Mouse (Mus musculus) brain, adult 2 months (tissue): Measurements from ENCODE around the gene Ofcc1.

Experiments used
- DNase-seq: peaks from one replicate; pipeline ENCODE4 v3.0.0; 2011; ENCODE audit warnings: low read depth, low spot score

The Ofcc1 gene

DNA sequence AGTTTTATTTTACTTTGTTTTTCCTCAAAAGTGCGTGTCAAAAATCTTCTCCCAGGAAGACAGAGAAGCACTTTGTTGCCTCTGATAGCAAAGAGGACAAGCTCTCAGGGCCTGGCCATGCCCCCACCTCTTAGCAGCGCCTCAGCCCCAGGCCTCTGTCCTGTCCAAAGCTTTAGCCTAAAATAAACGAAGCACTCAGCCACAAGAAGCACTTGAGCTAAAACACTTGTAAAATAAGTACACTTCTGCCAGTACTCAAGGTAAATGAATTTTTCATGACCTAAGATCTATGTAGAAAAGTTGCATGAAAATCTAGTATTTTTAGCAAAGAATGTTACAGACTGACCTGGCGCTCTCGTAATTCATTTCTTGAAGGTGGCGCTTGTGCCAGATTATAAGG lies 117.4 kb downstream of the Ofcc1 start:
- no peak for DNase-seq

DNA sequence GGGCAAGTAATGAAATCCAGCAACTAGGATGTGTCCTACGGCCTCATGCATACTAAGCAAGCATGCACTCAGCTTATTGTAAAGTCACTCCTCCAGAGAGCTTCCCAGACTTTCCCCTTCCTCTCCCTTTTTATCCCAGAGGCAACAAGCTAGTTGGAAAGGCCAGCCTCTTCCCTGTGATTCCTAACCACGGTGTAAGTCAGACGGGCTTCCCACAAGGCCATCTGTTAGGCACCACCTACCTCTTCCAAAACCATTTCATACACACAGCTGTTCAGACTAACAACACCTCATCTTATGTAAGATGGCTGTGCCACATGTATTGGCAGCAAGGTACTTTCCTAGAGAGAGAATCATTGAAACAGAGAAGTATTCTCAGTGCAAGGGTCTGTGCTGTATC lies 124.9 kb downstream of the Ofcc1 start:
- DNase-seq, result peak; percentile 83

DNA sequence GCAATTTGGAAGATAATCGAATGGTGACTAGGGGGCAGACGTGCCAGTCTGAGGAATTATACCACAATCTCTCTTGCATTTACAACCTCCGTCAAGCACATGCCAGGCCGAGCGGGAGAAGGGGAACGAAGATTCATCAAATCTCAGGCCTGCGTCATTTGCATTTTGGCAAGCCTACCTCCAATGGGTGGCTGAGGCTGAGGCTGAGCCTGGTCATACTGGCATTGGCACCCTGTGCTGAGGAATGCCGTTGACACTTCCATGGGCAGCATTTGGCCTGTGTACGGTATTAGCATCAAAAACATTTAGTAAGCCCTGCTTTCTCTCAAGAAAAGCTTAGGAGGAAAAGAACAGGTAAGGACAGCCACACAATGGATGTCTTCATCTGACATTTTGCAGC lies 152.9 kb downstream of the Ofcc1 start:
- DNase-seq, result no peak

DNA sequence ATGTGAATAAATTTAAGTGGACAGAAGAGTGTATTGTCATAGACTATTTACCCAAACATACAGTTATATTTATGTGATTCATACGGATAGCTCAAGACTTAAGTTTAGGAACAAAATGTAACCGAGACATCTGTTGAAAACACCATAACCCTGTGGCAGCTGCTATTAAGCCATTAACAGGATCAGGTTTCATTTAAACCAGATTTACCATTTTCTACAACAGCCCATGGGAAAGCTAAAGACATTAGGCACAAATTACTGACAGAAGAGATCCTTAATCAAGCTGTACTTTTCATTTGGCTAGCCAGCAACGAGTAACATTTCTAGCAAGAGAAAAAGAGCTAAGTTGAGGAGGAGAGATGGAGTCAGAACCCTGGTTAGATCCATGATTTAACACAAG lies 179.5 kb downstream of the Ofcc1 start:
- no peak for DNase-seq

DNA sequence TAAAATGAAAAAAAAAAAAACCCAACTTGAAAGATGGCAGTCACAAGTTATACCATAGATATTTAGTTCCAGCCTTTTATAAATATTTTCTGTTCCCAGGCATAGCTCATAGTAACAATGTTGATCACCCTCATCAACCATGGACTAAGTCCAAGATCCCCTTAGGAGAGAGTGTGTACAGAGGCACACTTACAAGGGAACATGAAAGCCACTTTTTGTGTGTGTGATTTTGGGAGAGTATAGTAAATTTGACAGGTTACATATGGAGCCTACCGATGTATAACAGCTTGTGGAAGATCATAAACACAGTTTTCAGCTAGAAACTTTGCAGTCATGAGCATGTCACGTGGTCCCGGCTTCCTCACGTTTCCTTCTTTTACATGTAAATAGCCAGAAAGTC lies 189.5 kb downstream of the Ofcc1 start:
- DNase-seq, result no peak

DNA sequence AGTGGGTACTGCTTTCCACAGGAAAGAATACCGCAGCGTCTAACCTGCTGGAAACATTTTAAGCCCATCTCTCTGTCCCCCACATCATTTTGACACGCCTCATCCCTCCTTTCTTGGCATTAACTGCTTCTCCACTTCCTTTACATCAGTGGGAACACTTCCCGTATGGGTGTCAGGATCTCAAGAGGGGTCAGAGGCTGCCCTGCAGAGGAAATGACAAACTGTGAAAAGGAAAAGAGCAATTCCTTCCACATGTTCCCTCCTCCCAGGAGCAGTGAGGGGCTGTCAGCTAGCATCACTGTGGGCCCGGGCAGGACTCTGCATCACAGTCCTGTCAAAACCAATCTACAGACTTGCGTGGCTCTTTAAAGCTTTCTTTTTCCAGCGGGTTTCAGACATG lies 193.4 kb downstream of the Ofcc1 start:
- DNase-seq, result no peak

DNA sequence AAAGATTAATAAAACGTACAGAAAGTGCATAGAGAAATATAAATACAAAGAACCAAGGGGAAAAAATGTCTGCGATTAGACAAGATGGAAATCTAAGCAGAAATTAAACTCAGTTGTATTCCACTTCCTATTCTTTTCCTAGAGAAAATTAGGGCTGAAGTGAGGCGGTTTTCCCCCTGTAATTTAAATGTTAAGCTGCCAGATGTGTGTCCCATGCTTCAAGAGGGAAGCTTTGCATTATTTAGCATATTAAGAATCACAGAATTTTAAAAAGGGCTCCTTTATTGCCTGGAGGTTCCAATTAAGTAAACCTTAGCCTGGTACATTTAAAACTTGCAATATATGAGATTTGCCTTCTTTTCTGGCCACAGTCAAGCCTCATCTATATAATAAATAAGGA lies 205.8 kb downstream of the Ofcc1 start:
- no peak for DNase-seq

DNA sequence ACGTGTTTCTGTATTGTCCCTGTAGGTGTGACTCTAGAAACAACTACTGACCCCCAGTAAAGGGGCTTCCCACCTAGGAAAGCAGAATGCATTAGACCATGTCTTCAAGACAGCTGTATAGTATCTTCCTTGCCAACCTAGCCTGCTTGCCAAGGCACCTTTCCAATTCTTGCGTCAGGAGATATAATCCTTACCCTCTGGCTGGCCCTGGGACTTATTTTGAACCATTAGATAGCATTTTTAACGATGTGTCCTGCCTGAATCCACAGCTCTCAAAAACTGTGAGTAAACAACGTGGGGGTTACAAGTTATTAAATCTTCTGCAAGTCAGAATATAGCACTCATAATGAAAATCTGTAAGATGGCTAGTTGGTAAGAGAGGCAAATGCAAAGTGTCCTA lies 221.3 kb downstream of the Ofcc1 start:
- DNase-seq, result no peak

DNA sequence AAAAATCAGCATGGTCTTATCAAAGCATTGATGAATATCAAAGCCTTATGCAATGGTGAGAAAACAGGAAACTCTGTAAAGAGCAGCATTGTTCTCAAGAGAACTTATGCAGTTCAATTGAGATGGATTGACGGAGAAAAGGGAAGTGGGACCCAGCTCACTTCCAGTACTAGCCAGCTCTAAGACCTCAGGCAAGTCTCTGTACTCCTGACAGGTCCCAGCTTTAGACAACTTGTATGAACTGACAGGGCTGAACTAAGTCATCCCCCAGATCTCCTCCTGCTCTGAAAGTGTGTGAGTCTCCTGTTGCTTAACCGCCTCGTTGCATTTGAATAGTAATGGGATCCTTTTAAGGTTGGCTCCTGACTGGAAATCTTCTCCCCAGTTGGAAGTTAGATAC lies 225.2 kb downstream of the Ofcc1 start:
- no peak for DNase-seq

DNA sequence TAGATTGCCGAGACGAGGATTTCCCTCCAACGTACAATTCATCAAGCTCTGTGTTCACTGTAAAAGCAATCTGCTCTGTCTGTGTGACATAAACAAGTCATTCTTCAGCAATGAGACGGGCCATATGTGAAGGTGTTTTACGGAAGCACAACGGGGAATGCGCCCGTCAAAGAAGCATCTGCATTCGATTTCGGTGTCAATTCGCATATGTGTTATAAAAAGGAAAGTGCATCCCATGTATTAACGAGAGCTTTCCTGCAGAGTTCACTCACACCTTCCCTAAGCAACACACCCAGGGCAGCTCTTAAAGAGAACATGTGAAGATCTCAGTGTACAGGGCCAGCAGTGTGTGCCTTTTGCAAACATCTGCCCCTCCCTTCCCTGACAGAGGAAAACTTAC lies 225.6 kb downstream of the Ofcc1 start:
- DNase-seq, result no peak

DNA sequence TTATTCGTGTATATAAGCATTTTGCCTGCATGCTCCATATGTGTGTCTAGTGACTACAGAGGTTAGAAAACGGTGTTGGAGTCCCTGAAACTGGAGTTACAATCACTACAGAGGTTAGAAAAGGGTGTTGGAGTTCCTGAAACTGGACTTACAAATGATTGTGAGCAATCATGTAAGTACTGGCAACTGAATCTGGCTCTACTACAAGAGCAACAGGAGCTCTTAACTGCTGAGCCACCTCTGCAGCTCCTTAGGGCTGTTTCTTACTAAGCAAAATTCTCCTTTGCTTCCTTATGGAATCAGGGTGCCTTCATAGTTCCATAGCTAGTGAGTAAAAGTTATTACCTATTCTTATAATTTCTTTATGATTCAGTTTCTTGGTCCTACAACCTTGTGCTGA lies 237.4 kb downstream of the Ofcc1 start:
- DNase-seq, result no peak

DNA sequence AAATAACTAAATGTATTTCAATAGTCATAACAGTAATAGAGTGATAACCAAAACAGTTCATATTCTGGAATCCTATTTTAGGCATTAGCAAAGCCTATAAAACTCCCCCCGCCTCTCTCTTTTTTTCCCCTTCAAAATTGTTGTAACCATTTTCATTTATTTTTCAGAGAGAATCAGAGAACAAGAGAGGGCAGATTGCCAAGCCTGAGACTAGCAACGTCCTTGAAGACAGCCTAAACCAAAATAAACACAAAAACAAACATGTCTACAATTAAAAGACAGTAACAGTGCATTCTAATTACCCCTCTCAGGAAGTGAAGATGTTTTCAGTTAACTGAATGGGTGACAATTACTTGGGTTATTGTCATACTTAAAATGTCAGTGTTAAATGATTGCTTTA lies 248.9 kb downstream of the Ofcc1 start:
- DNase-seq, result peak; percentile 7

DNA sequence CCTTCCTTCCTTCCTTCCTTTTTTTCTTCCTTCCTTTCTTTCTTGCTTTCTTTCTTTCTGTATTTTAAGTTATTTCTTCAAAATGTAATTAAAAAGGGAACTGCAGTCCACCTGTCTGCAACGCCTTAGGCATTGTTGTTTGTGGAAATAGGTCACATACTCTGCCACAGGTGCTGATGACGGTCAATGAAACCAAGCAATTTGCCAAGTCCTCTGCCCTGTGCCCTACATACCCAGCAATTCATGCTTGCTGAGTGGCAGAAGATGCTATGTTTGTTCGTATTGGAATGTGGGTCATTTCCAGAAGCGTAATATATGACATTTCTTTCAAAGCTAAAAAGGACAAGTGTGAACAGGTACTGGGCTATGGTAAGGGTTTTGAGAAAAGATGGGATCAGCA lies 285.0 kb downstream of the Ofcc1 start:
- peak; percentile 61 for DNase-seq

DNA sequence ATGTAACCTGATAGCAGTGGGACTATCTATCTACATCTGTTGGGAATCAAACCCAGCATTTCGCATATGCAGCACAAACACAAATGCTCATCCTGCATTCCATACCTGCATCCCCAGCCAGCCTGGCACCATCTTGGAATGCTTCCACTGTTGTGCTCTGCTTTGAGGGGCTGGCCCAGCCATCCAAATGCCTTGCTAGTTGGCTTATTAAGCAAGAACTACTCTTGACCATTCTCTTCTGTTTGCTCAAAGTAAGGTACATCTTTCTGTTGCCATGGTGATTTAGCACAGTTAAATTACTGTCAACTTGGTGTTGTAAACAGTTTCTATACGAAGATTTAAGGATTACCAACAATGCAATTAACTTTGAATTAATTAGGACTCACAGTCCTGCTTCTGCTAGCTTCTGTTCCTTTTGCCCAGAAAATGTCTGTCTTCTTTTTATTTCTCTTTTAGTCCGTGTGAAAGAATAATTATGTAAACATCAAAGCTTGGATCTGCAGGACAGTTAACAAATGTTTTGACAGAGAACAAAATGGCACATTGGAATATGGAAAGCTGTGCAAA lies 286.3 kb downstream of the Ofcc1 start:
- DNase-seq, result peak; percentile 11

DNA sequence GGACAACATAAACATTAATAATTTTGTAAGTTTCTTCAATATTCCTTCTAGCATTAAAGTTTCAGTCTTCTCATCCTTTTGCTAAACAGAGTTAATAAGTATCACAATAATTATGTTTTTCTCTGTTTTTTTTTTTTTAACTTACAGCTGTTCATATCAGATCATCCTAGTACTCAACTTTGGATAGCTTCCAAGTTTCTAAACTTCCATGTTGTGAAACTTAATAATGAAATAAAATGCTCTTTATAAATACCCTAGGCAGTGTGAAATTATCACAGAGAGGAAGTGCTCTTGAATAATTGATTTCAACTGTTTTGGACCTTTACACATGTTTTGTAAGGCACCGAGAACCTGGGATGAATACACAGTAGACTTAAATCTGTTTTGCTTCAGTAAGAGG lies 291.2 kb downstream of the Ofcc1 start:
- no peak for DNase-seq

DNA sequence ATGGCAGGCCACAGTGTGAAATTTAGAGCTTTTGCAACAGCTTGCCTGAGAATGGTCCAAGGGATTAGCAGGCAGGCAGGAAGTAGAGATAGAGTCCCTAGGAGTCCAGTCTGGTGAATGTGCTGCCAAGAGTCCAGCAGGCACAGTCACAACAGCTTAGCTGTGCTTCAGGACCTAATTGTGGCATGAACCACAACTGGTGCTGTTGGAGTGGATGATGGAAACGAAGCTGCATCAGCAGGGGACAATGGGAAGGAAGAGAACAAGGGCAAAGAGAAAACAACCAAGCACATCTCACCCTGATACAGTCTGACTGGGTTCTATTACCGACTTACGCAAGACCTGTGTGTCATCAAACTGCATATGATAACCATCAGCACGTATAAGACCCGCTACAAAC lies 300.0 kb downstream of the Ofcc1 start:
- peak; percentile 89 for DNase-seq

DNA sequence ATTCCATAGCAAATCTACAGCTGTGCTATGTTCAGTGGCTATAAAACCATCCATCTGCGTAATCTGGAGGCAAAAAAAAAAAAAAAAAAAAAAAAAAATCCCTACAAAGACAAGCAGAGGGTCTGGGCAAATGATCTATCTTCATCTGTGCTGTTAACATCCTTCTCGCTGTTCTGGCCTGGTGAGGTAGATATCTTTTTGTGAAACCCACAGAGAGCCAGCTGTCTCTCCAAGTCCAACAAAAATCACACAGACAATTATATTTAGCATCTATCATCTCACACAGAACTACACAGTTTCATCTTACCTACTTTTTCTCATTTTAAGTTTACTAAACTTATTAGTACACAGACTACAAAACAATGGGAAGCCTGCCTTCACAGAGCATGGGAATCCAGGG lies 323.4 kb downstream of the Ofcc1 start:
- peak; percentile 53 for DNase-seq

DNA sequence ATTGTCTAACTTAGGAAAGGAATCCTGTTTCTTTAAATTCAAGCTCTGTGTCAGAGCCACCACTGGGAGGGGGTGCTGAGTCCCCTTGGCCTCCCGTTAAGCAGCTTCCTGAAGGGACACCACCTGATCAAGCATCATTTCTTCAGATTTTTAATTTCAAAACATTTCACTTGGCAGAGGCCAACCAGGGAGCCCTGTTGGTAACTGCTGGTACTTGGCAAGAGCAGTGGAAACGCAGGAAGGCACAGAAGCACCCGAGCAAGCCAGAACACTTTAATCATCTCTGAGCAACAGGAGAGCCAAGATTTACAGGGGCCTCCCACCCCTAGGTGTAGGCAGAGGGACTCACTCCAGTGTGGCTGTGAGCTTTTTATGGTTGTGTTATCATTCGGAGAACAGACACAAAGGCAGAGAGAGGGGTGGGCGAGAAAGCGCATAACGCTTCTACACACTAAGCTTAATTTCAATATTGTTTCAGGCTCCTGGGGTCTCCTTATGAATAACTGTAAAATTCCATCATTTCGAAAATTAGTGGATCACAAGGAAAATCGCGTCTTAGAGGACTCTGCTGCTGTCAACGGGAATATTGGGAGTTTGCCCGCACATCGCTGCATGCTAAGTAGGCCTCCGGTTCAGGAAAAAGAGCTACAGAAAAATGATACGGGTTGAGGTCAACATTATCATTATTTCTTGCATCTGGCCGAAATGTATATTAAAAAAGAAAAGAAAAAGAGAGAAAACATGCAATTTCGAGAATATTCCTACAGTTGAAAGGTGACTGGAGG lies 324.1 kb downstream of the Ofcc1 start:
- DNase-seq, result peak; percentile 90

DNA sequence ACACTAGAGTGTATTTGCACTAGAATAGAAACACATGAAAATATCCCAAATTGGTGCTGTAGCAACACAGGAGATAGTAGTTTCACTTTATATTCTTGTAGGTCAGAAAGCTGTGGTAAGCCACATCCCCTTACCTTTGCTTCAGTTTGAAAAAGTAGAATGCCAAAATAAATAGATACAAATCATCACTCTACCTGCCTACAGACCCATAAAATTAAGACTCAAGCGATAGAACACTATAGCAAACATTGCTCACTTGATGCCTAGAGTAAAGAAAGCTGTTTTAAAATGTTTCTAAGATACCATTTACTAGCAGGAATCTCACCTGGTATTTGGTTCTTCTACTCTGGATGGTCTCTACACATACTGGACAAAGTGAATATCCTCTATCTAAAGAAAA lies 331.8 kb downstream of the Ofcc1 start:
- no peak for DNase-seq

DNA sequence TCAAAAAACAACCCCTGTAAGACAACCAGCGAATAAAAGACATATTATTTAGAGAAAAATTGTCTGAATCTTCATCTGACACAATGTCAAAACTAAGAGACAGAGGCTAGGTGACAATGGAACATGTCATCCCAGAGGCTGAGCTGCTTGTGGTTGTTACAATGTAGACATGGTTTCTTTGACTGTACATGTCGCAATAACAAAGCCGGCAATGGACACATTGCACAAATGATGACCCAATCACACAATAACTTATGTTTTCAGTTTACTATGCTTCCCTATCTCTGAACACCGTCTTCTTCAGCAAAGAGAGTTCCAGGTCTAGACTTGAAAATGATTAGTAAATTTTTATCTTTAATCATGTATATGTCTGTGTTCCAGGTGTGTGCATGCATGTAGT lies 332.4 kb downstream of the Ofcc1 start:
- no peak for DNase-seq

DNA sequence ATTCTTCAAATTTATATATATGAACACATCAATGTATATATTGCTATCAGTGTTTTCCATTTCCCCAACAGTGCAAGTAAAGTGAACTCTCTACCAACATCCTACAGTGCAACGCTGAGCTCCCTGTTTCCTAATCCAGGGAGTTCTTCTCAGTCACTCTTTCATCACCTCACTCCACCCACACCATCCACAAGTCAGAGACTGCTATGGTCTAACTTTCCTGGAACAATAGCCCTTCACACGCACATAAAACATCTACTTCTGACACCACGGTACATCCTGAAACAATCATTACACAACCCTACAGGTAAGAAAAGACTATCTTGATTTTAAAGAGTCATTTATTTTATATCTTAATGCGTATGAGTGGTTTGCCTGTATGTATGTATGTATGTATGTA lies 335.4 kb downstream of the Ofcc1 start:
- DNase-seq, result no peak

DNA sequence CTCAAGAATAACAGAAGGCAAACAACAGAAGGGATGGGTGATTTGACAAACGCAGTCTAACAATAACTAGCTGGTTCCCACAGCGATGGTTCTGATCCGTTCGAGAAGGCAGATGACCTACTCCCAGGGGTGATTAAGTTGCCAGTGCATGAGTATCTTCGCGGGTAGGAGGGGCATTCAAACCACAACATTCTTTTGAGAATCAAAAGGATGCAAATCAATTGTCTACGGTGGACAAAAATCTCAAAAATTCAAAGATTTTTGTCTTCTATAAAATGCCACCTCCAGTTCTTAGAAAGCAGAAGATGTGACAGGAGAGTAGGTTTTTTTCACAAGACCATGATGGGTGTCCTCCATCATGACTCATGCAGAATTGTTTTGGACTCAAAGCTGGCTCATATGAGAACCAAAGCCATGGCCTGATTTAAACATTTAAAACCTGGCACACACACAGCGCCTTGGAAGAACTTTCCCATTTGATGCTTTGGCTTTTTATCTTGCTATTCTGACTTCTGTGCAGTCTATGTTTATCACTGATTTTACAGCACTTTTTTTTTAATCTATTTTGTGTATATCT lies 338.0 kb downstream of the Ofcc1 start:
- peak; percentile 73 for DNase-seq

DNA sequence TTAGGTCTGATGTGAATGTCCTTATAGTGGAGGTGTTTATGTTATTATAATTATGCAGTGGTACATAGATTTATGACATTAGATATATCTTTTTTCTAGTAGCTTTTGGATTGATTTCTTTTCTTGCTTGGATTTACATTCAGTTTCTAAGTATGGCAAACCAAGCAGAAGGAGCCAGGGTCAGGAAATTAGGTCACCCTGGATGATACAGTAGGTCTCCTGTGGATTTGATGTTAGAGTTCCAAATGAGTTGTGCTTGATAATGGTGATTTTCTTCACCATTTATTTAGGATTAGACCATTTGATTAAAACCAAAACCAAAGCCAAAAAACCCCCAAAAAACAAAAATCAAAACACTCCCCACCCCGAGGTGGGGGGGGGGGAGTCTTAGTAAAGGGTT lies 338.6 kb downstream of the Ofcc1 start:
- DNase-seq, result peak; percentile 29
